Mouse (Mus musculus): Measurements from ENCODE around the gene Cox15. TPM values are rescaled to one million over a fixed set of nuclear protein-coding genes. Genes with fewer than 3 reads are reported as not detected.
A peak's percentile ranks its signal among the peaks of the same experiment; 100 is the strongest.

Gene Cox15
- polyA plus RNA-seq, 1 experiment from 2014 or later = 10.0 TPM

DNA sequence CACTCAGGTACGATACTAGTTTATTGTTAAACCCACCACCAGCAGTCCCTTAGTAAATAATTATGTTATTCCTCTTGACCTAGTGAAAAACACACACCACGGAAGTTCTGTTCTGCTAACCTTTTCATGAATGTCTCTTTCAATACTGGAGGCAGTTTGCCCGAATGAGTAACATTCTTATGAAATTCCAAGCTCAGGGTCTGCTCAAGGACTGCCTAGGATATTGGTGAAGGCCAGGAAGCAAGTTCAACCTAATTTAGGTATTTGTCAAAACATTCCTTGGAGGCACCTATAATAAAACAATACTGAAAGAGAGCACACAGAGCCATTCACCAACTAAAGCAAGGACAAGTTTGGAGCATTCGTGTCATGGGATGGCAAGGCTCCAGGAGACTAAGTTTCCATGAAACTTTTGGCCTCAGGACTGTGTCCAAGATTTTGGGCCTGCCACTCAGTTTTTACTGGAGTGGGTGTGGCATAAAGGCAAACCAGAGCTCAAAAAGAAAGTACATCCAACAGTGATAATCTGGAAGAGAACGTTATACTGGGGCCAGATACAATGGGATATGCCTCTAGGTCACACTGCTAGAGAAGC is 16.7 kb upstream of the Cox15 start:
- 0 out of 2 replicates have a peak, but pooled peaks cover 3% of the 10 kb centered on the region for H3K36me3 ChIP-seq (ENCODE audit: control insufficient read depth, insufficient read depth, low read length)
- no peaks in the 10 kb centered on the region for H3K4me1 ChIP-seq (replicated peaks; ENCODE audit: control insufficient read depth, insufficient read depth, low read length)
- no peak overlapping the region for H3K27ac ChIP-seq (ENCODE audit: low read depth)
- no peak overlapping the region for H3K4me3 ChIP-seq (ENCODE audit: low read depth, low read length)
- H3K9me3 ChIP-seq (ENCODE audit: control insufficient read depth, low read length) = no peaks in the 10 kb centered on the region
- ATAC-seq (replicated peaks; ENCODE audit: low FRiP score, low TSS enrichment, low read depth) = no peak
- H3K4me2 ChIP-seq (ENCODE audit: low read length) = no peak overlapping the region
- H3K27me3 ChIP-seq (replicated peaks; ENCODE audit: control insufficient read depth, insufficient read depth, low read length) = no peaks in the 10 kb centered on the region
- WGBS = 76% methylated on average over 5 of the region's 5 CpGs
- no peak overlapping the region for H3K9ac ChIP-seq (ENCODE audit: low read length)
- DNase-seq (ENCODE audit: low spot score) = no peak

DNA sequence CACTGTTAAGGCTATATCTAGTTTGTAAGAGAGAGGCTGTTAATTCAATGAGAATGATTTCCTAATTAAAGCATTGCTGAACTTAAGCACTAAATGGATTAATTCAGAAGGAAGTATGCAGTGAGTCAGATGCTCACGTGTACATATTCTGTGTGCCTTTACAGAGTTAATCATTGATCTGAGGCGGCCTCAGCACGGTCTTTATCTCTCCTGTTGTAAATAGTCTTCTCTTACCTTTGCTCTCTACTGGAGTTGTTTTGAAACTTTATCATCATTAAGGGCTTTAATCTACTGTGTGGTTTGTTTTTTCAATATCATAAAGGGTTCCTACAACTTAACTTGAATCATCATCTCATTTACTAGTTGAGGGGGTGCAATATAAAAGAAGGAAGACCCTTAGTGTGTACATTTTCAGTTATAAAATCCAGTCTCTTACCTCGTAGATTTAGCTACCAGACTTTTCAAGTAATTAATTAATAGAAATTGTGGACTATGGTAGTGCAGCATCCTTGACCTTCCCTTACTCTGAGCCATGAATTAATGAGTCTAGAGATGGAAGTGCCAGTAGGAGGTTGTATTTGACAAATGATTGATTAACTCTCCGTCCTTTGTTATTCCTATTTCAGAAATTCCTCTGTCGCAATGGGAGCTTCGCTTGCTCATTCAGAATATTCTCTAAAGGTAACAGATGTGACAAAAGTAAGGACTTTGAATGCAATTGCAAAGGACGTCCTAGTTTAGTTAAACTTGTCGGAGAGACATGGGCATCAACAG is 14.9 kb upstream of the Cox15 start:
- Histone ChIP-seq H3K9ac (ENCODE audit: low read length) (no peak overlapping the region), H3K4me2 (ENCODE audit: low read length) (no peak overlapping the region), H3K9me3 (ENCODE audit: control insufficient read depth, low read length) (no peaks in the 10 kb centered on the region), H3K4me3 (ENCODE audit: low read depth, low read length) (no peak overlapping the region), H3K4me1 (replicated peaks; ENCODE audit: control insufficient read depth, insufficient read depth, low read length) (no peaks in the 10 kb centered on the region), H3K36me3 (ENCODE audit: control insufficient read depth, insufficient read depth, low read length) (0 out of 2 replicates have a peak, but pooled peaks cover 3% of the 10 kb centered on the region), H3K27ac (ENCODE audit: low read depth) (peak overlapping the region; percentile 47; the same call in 1 of the 2 replicates), H3K27me3 (replicated peaks; ENCODE audit: control insufficient read depth, insufficient read depth, low read length) (no peaks in the 10 kb centered on the region)
- DNase-seq (ENCODE audit: low spot score) (no peak), ATAC-seq (replicated peaks; ENCODE audit: low FRiP score, low TSS enrichment, low read depth) (peak; percentile 83; the same call in 1 of the 2 replicates)
- WGBS = 55% methylated on average over 9 of the region's 9 CpGs

DNA sequence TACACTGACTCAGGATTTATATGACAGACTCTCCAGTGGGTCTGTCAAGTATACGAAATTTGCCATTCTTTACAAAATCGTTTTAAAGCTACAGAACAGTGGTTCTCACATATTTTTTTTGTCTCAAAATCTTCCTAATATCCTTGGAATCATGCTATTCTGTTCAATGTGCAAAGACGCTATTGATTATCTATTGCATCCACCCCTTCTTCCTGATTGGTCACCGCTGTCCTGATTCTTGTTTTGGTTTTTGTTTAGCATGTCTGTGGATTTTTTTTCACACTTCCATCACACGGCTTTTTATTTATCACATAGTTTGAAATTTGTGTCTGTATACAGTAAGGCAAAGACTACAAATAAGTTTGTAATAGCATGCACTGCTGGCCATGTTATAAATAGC is 13.7 kb upstream of the Cox15 start:
- DNase-seq (ENCODE audit: low spot score) (no peak), ATAC-seq (replicated peaks; ENCODE audit: low FRiP score, low TSS enrichment, low read depth) (no peak)
- WGBS = 83% methylated on average over 5 of the region's 5 CpGs

DNA sequence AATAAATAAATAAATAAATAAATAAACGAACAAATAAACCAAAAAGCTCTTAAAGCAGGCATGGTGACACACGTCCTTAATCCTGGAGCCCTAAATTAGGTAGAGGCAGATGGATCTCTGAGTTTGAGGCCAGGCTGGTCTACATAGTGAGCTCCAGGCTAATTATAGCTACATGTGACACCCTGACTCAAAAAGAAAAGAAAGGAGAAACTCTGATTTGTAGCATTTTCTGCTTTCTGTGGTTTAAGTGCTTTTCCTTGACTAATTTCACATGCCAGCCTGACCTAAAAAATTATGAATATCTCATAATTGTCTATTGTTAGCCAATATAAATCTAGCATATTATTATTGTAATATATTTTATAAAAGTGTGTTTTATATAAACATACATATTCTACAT is 9.6 kb upstream of the Cox15 start:
- Histone ChIP-seq H3K27ac (ENCODE audit: low read depth) (no peak overlapping the region), H3K4me2 (ENCODE audit: low read length) (no peak overlapping the region), H3K4me3 (ENCODE audit: low read depth, low read length) (no peak overlapping the region), H3K4me1 (replicated peaks; ENCODE audit: control insufficient read depth, insufficient read depth, low read length) (no peaks in the 10 kb centered on the region), H3K36me3 (ENCODE audit: control insufficient read depth, insufficient read depth, low read length) (no peaks in the 10 kb centered on the region), H3K9me3 (ENCODE audit: control insufficient read depth, low read length) (no peaks in the 10 kb centered on the region), H3K27me3 (replicated peaks; ENCODE audit: control insufficient read depth, insufficient read depth, low read length) (no peaks in the 10 kb centered on the region), H3K9ac (ENCODE audit: low read length) (no peak overlapping the region)
- ATAC-seq (replicated peaks; ENCODE audit: low FRiP score, low TSS enrichment, low read depth) (no peak), DNase-seq (ENCODE audit: low spot score) (no peak)
- WGBS = 77% methylated on average over 2 of the region's 2 CpGs

More for the DNA sequence above, 13.7 kb upstream of the Cox15 start:
- no peaks in the 10 kb centered on the region for H3K9me3 ChIP-seq (ENCODE audit: control insufficient read depth, low read length)
- no peak overlapping the region for H3K4me3 ChIP-seq (ENCODE audit: low read depth, low read length)
- H3K9ac ChIP-seq (ENCODE audit: low read length) = no peak overlapping the region
- no peak overlapping the region for H3K4me2 ChIP-seq (ENCODE audit: low read length)
- no peaks in the 10 kb centered on the region for H3K27me3 ChIP-seq (replicated peaks; ENCODE audit: control insufficient read depth, insufficient read depth, low read length)
- H3K36me3 ChIP-seq (ENCODE audit: control insufficient read depth, insufficient read depth, low read length) = 0 out of 2 replicates have a peak, but pooled peaks cover 3% of the 10 kb centered on the region
- no peaks in the 10 kb centered on the region for H3K4me1 ChIP-seq (replicated peaks; ENCODE audit: control insufficient read depth, insufficient read depth, low read length)
- no peak overlapping the region for H3K27ac ChIP-seq (ENCODE audit: low read depth)

DNA sequence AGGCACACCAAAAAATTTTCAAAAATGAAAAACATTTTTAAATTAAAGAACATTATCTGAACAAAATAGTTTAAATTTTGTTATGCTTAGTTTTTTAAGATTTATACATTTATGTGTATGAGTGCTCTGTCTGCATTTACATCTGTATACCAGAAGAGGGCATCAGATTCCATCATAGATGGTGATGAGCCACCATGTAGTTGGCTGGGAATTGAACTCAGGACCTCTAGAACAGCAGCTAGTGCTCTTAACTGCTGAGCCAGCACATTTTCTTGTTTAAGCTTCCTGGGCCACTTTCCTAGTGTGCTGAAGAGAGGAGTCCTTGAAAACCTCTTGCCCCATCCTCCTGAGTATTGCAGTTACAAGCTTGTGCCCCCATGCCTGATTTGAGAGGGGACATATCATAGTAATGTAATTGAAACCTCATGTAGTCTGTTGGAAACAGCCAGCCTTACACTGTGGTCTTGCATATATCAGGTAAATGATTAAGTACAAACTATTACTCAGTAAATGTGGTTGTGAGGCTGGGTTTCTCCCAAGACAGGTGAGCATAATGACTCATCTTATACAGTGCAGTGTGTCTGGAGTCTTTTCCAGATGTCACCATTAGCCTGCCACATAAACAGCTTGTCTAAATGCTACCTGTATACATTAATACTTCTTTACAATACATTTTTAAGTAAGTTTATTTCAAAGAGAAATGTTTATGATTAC is 8.9 kb upstream of the Cox15 start:
- DNase-seq (ENCODE audit: low spot score) = no peak
- Histone ChIP-seq H3K27me3 (replicated peaks; ENCODE audit: control insufficient read depth, insufficient read depth, low read length) (no peaks in the 10 kb centered on the region), H3K4me2 (ENCODE audit: low read length) (no peak overlapping the region), H3K27ac (ENCODE audit: low read depth) (no peak overlapping the region), H3K4me3 (ENCODE audit: low read depth, low read length) (no peak overlapping the region), H3K4me1 (replicated peaks; ENCODE audit: control insufficient read depth, insufficient read depth, low read length) (no peaks in the 10 kb centered on the region), H3K9me3 (ENCODE audit: control insufficient read depth, low read length) (no peaks in the 10 kb centered on the region), H3K36me3 (ENCODE audit: control insufficient read depth, insufficient read depth, low read length) (no peaks in the 10 kb centered on the region), H3K9ac (ENCODE audit: low read length) (no peak overlapping the region)
- peak; percentile 62; the same call in 1 of the 2 replicates for ATAC-seq (replicated peaks; ENCODE audit: low FRiP score, low TSS enrichment, low read depth)

DNA sequence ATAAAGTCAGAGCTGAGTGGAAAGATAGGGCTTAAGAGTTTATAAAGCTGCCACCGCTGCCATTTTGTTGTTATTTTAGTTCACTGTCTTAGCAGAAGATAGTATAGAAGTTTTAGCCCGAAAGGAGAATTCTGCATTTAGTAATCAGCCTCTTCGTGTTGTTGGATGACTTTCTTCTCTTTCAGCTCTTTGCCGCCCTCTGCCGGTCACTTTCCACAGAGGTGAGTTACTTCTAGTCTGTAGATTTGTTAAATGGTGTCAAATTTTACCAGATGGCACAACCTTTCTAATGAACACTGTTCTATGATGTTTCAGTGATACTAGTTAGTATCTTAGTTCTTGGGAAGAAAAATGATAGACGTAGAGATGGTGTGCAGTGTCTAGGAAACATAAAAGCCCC is 7.7 kb upstream of the Cox15 start:
- no peaks in the 10 kb centered on the region for H3K9me3 ChIP-seq (ENCODE audit: control insufficient read depth, low read length)
- H3K4me2 ChIP-seq (ENCODE audit: low read length) = no peak overlapping the region
- ATAC-seq (replicated peaks; ENCODE audit: low FRiP score, low TSS enrichment, low read depth) (no peak), DNase-seq (ENCODE audit: low spot score) (peak; percentile 93)
- no peak overlapping the region for H3K27ac ChIP-seq (ENCODE audit: low read depth)
- WGBS = 20% methylated on average over 6 of the region's 6 CpGs
- no peak overlapping the region for H3K4me3 ChIP-seq (ENCODE audit: low read depth, low read length)
- no peaks in the 10 kb centered on the region for H3K4me1 ChIP-seq (replicated peaks; ENCODE audit: control insufficient read depth, insufficient read depth, low read length)
- no peaks in the 10 kb centered on the region for H3K27me3 ChIP-seq (replicated peaks; ENCODE audit: control insufficient read depth, insufficient read depth, low read length)
- H3K9ac ChIP-seq (ENCODE audit: low read length) = no peak overlapping the region
- no peaks in the 10 kb centered on the region for H3K36me3 ChIP-seq (ENCODE audit: control insufficient read depth, insufficient read depth, low read length)

DNA sequence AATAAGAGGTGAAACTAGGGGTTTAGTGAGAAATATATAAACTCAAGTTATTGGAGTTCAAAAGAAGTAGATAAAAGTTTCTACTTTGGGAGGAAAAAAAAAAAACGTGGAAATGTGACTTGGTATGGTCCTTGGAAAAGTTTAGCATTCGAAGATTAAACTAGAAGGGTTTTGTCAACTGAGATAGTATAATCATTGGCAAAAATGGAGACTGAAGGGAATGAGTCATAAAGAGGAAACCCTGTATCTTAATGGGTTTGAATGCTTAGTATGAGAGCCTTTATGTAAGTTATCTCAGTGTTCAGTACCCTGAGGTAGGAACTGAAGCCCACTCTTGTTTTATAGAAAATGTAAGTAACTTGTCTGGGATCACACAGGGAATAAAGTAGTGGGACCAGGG is 2.1 kb upstream of the Cox15 start:
- H3K27ac ChIP-seq (ENCODE audit: low read depth) = no peak overlapping the region
- H3K27me3 ChIP-seq (replicated peaks; ENCODE audit: control insufficient read depth, insufficient read depth, low read length) = no peaks in the 10 kb centered on the region
- peak; percentile 4 for DNase-seq (ENCODE audit: low spot score)
- no peak overlapping the region for H3K9ac ChIP-seq (ENCODE audit: low read length)
- H3K36me3 ChIP-seq (ENCODE audit: control insufficient read depth, insufficient read depth, low read length) = peaks cover 14% of the 10 kb centered on the region
- peaks cover 4% of the 10 kb centered on the region; the same call in 1 of the 2 replicates for H3K4me1 ChIP-seq (replicated peaks; ENCODE audit: control insufficient read depth, insufficient read depth, low read length)
- 71% methylated on average over 2 of the region's 2 CpGs for WGBS
- H3K4me2 ChIP-seq (ENCODE audit: low read length) = no peak overlapping the region
- H3K4me3 ChIP-seq (ENCODE audit: low read depth, low read length) = no peak overlapping the region
- no peak for ATAC-seq (replicated peaks; ENCODE audit: low FRiP score, low TSS enrichment, low read depth)
- H3K9me3 ChIP-seq (ENCODE audit: control insufficient read depth, low read length) = no peaks in the 10 kb centered on the region

DNA sequence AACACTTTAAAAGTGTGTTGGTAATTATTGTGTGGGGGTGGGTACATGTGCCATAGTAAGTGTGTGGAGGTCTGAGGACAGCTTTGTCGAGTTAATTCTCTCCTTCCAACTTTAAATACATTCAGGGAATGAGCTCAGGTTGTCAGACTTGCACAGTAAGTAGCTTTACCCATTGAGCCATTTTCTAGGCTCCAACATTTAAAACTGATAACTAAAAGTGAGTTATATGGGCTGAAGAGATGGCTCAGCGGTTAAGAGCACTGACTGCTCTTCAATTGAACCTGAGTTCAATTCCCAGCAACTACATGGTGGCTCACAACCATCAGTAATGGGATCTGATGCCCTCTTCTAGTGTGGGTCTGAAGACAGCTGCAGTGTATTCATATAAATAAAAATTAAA is 1.4 kb upstream of the Cox15 start:
- peak; percentile 31 for DNase-seq (ENCODE audit: low spot score)
- Histone ChIP-seq H3K27ac (ENCODE audit: low read depth) (no peak overlapping the region), H3K36me3 (ENCODE audit: control insufficient read depth, insufficient read depth, low read length) (peaks cover 17% of the 10 kb centered on the region), H3K4me3 (ENCODE audit: low read depth, low read length) (no peak overlapping the region), H3K9ac (ENCODE audit: low read length) (no peak overlapping the region), H3K27me3 (replicated peaks; ENCODE audit: control insufficient read depth, insufficient read depth, low read length) (no peaks in the 10 kb centered on the region), H3K9me3 (ENCODE audit: control insufficient read depth, low read length) (no peaks in the 10 kb centered on the region), H3K4me1 (replicated peaks; ENCODE audit: control insufficient read depth, insufficient read depth, low read length) (peaks cover 4% of the 10 kb centered on the region; the same call in 1 of the 2 replicates), H3K4me2 (ENCODE audit: low read length) (no peak overlapping the region)
- ATAC-seq (replicated peaks; ENCODE audit: low FRiP score, low TSS enrichment, low read depth) = no peak
- WGBS = 66% methylated on average over 2 of the region's 2 CpGs
